Mouse (Mus musculus) E14TG2a.4 (cell line): ENCODE measurements around the gene Galnt7.

Source experiments
- CTCF ChIP-seq: conservative IDR thresholded peaks from 2 replicates; pipeline ENCODE4 v1.5.1; 2014; ENCODE audit warnings: low read length
- NANOG ChIP-seq: IDR thresholded peaks from 2 replicates; pipeline ENCODE4 v1.6.1; 2014; ENCODE audit warnings: borderline replicate concordance, low read length, mixed read lengths

- TF ChIP-seq CTCF = no peak
- no peak for TF ChIP-seq NANOG
These were observed 8.6 kb downstream of the Galnt7 start for GRCm38 (mm10) chr8:57644281-57644680.
